Mouse (Mus musculus) layer of hippocampus, adult 18-20 months (tissue): ENCODE measurements around the gene Mycbp. TPM values are rescaled to one million over a fixed set of nuclear protein-coding genes. Genes with fewer than 3 reads are reported as not detected.
"Not testable (repeated sequence)": the region's sequence is repeated elsewhere in the genome, so short reads cannot be mapped to it uniquely, and the experiment has no call there.

ENCODE experiments used
- DNase-seq, 2 experiments: peaks; one replicate each; pipeline ENCODE4 v3.0.0; 2022; ENCODE audit warnings: low spot score in 2 of 2
- total RNA-seq, 2 experiments: library from RNA; stranded (reverse); gene quantifications; 2 replicates each; pipeline ENCODE4 v1.2.3; 2021

Mycbp gene
- total RNA-seq, 2 experiments from 2014 or later, result 8.9 to 10.9 TPM

GRCm38 (mm10) chr4:123939838-123940237 lies 35.2 kb downstream of the Mycbp start:
- peak; percentile 70 to 89 for DNase-seq

GRCm38 (mm10) chr4:123940878-123941277 lies 36.2 kb downstream of the Mycbp start:
- DNase-seq, result not testable (repeated sequence)

- no peak for DNase-seq
Measured at GRCm38 (mm10) chr4:123946701-123947100, 42.1 kb downstream of the Mycbp start.

GRCm38 (mm10) chr4:123947149-123947548 lies 42.5 kb downstream of the Mycbp start:
- DNase-seq, result no peak

GRCm38 (mm10) chr4:123948901-123949300 lies 44.3 kb downstream of the Mycbp start:
- DNase-seq, result no peak

GRCm38 (mm10) chr4:123949649-123950048 lies 45.0 kb downstream of the Mycbp start:
- no peak for DNase-seq

- DNase-seq, result no peak
Measured at GRCm38 (mm10) chr4:123952059-123952458, 47.4 kb downstream of the Mycbp start.

GRCm38 (mm10) chr4:123956703-123957491 lies 52.3 kb downstream of the Mycbp start:
- peak; percentile 45 to 76 for DNase-seq

GRCm38 (mm10) chr4:123957492-123957808 lies 52.8 kb downstream of the Mycbp start:
- no peak for DNase-seq

- DNase-seq, result no peak
Measured at GRCm38 (mm10) chr4:123957891-123958290, 53.3 kb downstream of the Mycbp start.

- no peak for DNase-seq
Measured at GRCm38 (mm10) chr4:123960955-123961354, 56.3 kb downstream of the Mycbp start.

Other genes with a start within 250 kb of the Mycbp start
- 100 to 1,000 TPM; 219 to 233 TPM for gene Macf1, start 220.5 kb upstream of the Mycbp start, total RNA-seq
- gene Ndufs5, start 186.6 kb upstream of the Mycbp start, total RNA-seq, result 100 to 1,000 TPM; 198 to 204 TPM
- gene Akirin1, start 154.5 kb upstream of the Mycbp start, total RNA-seq, result 10 to 100 TPM; 53.8 to 61.3 TPM
- gene Rhbdl2, start 117.0 kb upstream of the Mycbp start, total RNA-seq, result under 1 TPM in 1 of 2 experiments, not detected in 1; 0.23 TPM
- not detected for gene 4933427I04Rik, start 45.2 kb upstream of the Mycbp start, total RNA-seq
- 10 to 100 TPM; 58.9 to 59.2 TPM for gene Rragc, start 12.6 kb downstream of the Mycbp start, total RNA-seq
- gene 4930535I16Rik, start 13.2 kb downstream of the Mycbp start, total RNA-seq, result not detected